Mouse (Mus musculus) bone marrow, adult 2 months (tissue): Measurements from ENCODE around the gene Krt80.

ENCODE experiments used
- CTCF ChIP-seq: fragments of 200-500 bp; IDR thresholded peaks from 2 replicates; pipeline ENCODE4 v1.5.1; 2011; ENCODE audit warnings: low read length, control low read depth; ENCODE audit not compliant: control insufficient read depth, insufficient read depth
- POLR2A ChIP-seq: fragments of 200-500 bp; IDR thresholded peaks from 2 replicates; pipeline ENCODE4 v1.6.1; 2011; ENCODE audit warnings: low read depth, mild to moderate bottlenecking, control low read depth, low read length, borderline replicate concordance; ENCODE audit not compliant: control insufficient read depth

GRCm38 (mm10) chr15:101413916-101414635 lies 44.1 kb upstream of the Krt80 start:
- no peak for TF ChIP-seq POLR2A
- no peak for TF ChIP-seq CTCF
